25 mouse cellular contexts compared by ENCODE assay signal in the genomic region with DNA sequence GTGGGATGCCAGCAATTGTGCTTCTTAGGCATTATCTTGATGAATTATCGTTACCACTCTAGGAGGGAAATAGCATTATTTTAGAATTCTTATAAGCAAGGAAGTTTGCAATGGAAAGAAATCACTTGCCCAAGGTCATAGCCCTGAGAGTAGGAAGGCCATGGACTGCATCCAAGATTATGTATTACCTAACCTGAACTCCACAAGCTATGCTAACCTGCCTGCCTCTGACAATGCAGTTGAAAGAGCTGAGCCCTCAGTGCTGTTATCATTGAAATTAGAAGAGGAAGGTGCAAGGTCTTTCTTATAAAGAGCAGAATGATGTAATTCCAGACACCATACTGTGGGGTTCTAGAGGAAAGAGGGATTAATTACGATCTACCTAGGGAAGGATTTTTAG.
DNase-seq lines count a peak whose midpoint lies in the region; ATAC-seq and TF ChIP-seq lines count a peak whose summit lies in the region.
"Had no signal": no experiment of that assay in that cellular context is flagged by ENCODE, and none has a peak within 500 bp of the region (broad histone marks: within the 10 kb centered on the region; RNA-seq: fewer than 3 reads in every experiment).

No protein-coding gene starts in this region.

- no peak overlapping the region for H3K27ac ChIP-seq in kidney, embryonic 15.5 days
- H3K27ac ChIP-seq in liver, adult 2 months (replicated peaks; ENCODE audit: insufficient read depth, low read depth, low read length): no peak overlapping the region
- no peak overlapping the region for H3K27ac ChIP-seq in liver, embryonic 12.5 days
- H3K27ac ChIP-seq in neural tube, embryonic 15.5 days (replicated peaks): no peak overlapping the region
- H3K27ac ChIP-seq: embryonic facial prominence, embryonic 12.5 days; hindbrain, embryonic 10.5 days; intestine, embryonic 15.5 days; liver, embryonic 14.5 days; macrophage; midbrain, embryonic 15.5 days; neural tube, embryonic 12.5 days had no signal

- TF ChIP-seq POLR2A in liver, adult 2 months (IDR thresholded peaks at IDR 0.05; ENCODE audit: extremely low read depth, insufficient read depth, low read length): no peak

- H3K4me1 ChIP-seq in kidney, embryonic 15.5 days: peaks cover 14% of the 10 kb centered on the region
- peaks cover 15% of the 10 kb centered on the region for H3K4me1 ChIP-seq in liver, adult 2 months (ENCODE audit: control insufficient read depth, insufficient read depth, low read length)
- no peaks in the 10 kb centered on the region; the same call in 1 of the 2 replicates for H3K4me1 ChIP-seq in liver, embryonic 12.5 days
- H3K4me1 ChIP-seq in neural tube, embryonic 15.5 days: peaks cover 15% of the 10 kb centered on the region

- 84% methylated on average over 2 of the region's 2 CpGs for WGBS in kidney, embryonic 15.5 days
- 22% methylated on average over 2 of the region's 2 CpGs for WGBS in liver, adult 2 months
- WGBS in liver, embryonic 12.5 days (ENCODE audit: insufficient replicate concordance): 70% methylated on average over 2 of the region's 2 CpGs
- 85% methylated on average over 2 of the region's 2 CpGs for WGBS in neural tube, embryonic 15.5 days

- ATAC-seq in kidney, embryonic 15.5 days (replicated peaks; ENCODE audit: low FRiP score): no peak
- no peak for ATAC-seq in liver, embryonic 12.5 days
- no peak for ATAC-seq in neural tube, embryonic 15.5 days (ENCODE audit: low FRiP score)
- ATAC-seq: forebrain, postnatal 0 days; hindbrain, embryonic 16.5 days; intestine, embryonic 15.5 days; lung, postnatal 0 days; midbrain, embryonic 15.5 days had no signal

- no peak overlapping the region for H3K4me3 ChIP-seq in kidney, embryonic 15.5 days (replicated peaks)
- no peak overlapping the region for H3K4me3 ChIP-seq in liver, adult 2 months (ENCODE audit: insufficient read depth, low read depth, low read length)
- no peak overlapping the region for H3K4me3 ChIP-seq in liver, embryonic 12.5 days
- no peak overlapping the region for H3K4me3 ChIP-seq in neural tube, embryonic 15.5 days (replicated peaks)
- H3K4me3 ChIP-seq: embryonic facial prominence, embryonic 12.5 days; heart, embryonic 12.5 days; hindbrain, embryonic 10.5 days; intestine, embryonic 15.5 days; midbrain, embryonic 15.5 days; neural tube, embryonic 12.5 days had no signal

- no peaks in the 10 kb centered on the region for H3K9me3 ChIP-seq in kidney, embryonic 15.5 days (replicated peaks)
- no peaks in the 10 kb centered on the region for H3K9me3 ChIP-seq in liver, embryonic 12.5 days (replicated peaks)
- H3K9me3 ChIP-seq in neural tube, embryonic 15.5 days (replicated peaks): no peaks in the 10 kb centered on the region
- H3K9me3 ChIP-seq: embryonic facial prominence, embryonic 12.5 days; heart, embryonic 12.5 days; hindbrain, embryonic 10.5 days; intestine, embryonic 15.5 days; midbrain, embryonic 15.5 days; neural tube, embryonic 12.5 days had no signal

- peak; percentile 58 for DNase-seq in kidney, adult 11 months
- DNase-seq in liver, adult 2 months (ENCODE audit: extremely low read depth, low read depth, low spot score): peak; percentile 91
- DNase-seq in adrenal gland, postnatal 10 days: peak; percentile 60
- DNase-seq in urinary bladder, postnatal 14 days (ENCODE audit: low spot score): no peak
- DNase-seq: cerebellum, adult 11-12 months; cerebellum, postnatal 14 days; forebrain, postnatal 0 days; gastrocnemius, postnatal 25 days; heart, postnatal 10 days; retina, postnatal 1 day; right cerebral cortex, postnatal 25 days; thymus, postnatal 14 days had no signal

- no peak overlapping the region for H3K4me2 ChIP-seq in kidney, embryonic 15.5 days
- no peak overlapping the region for H3K4me2 ChIP-seq in liver, embryonic 12.5 days
- H3K4me2 ChIP-seq in neural tube, embryonic 15.5 days: no peak overlapping the region
- H3K4me2 ChIP-seq: embryonic facial prominence, embryonic 12.5 days; heart, embryonic 12.5 days; intestine, embryonic 15.5 days; midbrain, embryonic 15.5 days; neural tube, embryonic 12.5 days had no signal

- H3K36me3 ChIP-seq in kidney, embryonic 15.5 days: no peaks in the 10 kb centered on the region
- no peaks in the 10 kb centered on the region for H3K36me3 ChIP-seq in liver, adult 2 months (ENCODE audit: control insufficient read depth, insufficient read depth, low read length)
- no peaks in the 10 kb centered on the region for H3K36me3 ChIP-seq in liver, embryonic 12.5 days
- no peaks in the 10 kb centered on the region for H3K36me3 ChIP-seq in neural tube, embryonic 15.5 days
- H3K36me3 ChIP-seq: embryonic facial prominence, embryonic 12.5 days; heart, embryonic 12.5 days; hindbrain, embryonic 10.5 days; intestine, embryonic 15.5 days; midbrain, embryonic 15.5 days; neural tube, embryonic 12.5 days had no signal

- H3K9ac ChIP-seq in kidney, embryonic 15.5 days: no peak overlapping the region
- no peak overlapping the region for H3K9ac ChIP-seq in liver, adult 2 months (ENCODE audit: low read depth, low read length)
- no peak overlapping the region for H3K9ac ChIP-seq in liver, embryonic 12.5 days
- no peak overlapping the region for H3K9ac ChIP-seq in neural tube, embryonic 15.5 days (replicated peaks)
- H3K9ac ChIP-seq: embryonic facial prominence, embryonic 12.5 days; forebrain, postnatal 0 days; heart, embryonic 12.5 days; intestine, embryonic 15.5 days; liver, embryonic 14.5 days; midbrain, embryonic 15.5 days; neural tube, embryonic 12.5 days had no signal

- no peak for TF ChIP-seq CTCF in liver, adult 2 months (IDR thresholded peaks at IDR 0.05; ENCODE audit: low read depth, low read length)

- H3K27me3 ChIP-seq in kidney, embryonic 15.5 days: no peaks in the 10 kb centered on the region
- H3K27me3 ChIP-seq in liver, adult 2 months (ENCODE audit: control insufficient read depth, insufficient read depth, low read length): no peaks in the 10 kb centered on the region
- no peaks in the 10 kb centered on the region for H3K27me3 ChIP-seq in liver, embryonic 12.5 days (replicated peaks)
- H3K27me3 ChIP-seq in neural tube, embryonic 15.5 days (replicated peaks): no peaks in the 10 kb centered on the region
- H3K27me3 ChIP-seq: embryonic facial prominence, embryonic 12.5 days; heart, embryonic 12.5 days; intestine, embryonic 15.5 days; midbrain, embryonic 15.5 days; neural tube, embryonic 12.5 days had no signal

- no peaks in the 10 kb centered on the region for H3K79me2 ChIP-seq in liver, adult 2 months (ENCODE audit: control insufficient read depth, insufficient read depth, low read length)
